Mouse (Mus musculus) frontal cortex, adult 2 months (tissue): Measurements from ENCODE around the gene AI854703. TPM values are rescaled to one million over a fixed set of nuclear protein-coding genes. Genes with fewer than 3 reads are reported as not detected.

Source experiments
- DNase-seq, 2 experiments: peaks; one replicate each; pipeline ENCODE4 v3.0.0; 2022; ENCODE audit warnings: low spot score in 1 of 2; ENCODE audit errors: extremely low spot score in 1 of 2
- polyA plus RNA-seq: library from polyadenylated mRNA; depleted of rRNA; stranded (reverse); fragments of >200 nt; gene quantifications from 2 replicates; pipeline ENCODE4 v1.2.3, GENCODE M21; 2012; rRNA removed

The AI854703 gene
- polyA plus RNA-seq: 22.3 and 22.7 TPM in 2 replicates

DNA sequence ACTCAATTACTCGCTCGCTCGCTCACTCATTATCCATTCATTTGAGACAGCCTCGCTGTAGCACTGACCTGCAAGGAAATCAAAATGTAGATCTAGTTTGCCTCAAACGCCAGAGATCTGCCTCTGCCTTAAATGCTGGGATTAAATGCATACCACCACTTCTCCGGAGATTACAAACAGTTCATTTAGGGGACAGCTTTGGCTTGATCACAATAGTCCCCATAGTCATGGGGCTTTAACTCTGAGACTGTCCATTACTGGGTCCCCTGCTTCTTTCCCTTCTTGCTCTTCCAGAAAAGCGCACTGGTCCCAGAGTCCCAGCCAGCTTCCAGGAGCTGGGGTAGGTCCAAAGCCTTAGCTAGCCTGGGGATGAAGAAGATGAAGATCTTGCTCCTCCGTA lies at the start of gene AI854703:
Gene AI854703 (plus strand): TSS at position 301 of the 400 bp plus-strand sequence.
- no peak for DNase-seq

DNA sequence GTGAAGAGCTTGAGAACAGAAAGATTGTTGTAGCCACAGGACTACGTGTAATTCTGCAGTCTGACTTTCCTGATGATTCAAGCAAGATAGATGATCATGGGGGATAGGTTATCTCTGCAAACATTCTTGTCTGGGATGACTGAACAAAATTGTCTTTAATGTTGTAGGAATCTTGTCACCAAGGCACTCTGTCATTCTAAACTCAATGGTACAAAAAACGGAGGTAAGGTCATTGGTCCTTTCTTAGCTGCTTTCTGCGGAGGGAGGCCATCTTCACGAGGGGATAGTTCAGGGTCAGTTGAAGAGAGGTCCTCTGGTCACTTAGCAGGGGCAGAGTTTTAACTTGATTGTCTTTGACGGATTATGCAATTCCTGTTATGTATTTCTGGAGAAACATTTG lies 47.8 kb upstream of the AI854703 start:
- DNase-seq: no peak

- DNase-seq: no peak
These were observed 47.3 kb upstream of the AI854703 start for GRCm38 (mm10) chr6:48579215-48579648.

GRCm38 (mm10) chr6:48581257-48581656 lies 45.3 kb upstream of the AI854703 start:
- no peak for DNase-seq

DNA sequence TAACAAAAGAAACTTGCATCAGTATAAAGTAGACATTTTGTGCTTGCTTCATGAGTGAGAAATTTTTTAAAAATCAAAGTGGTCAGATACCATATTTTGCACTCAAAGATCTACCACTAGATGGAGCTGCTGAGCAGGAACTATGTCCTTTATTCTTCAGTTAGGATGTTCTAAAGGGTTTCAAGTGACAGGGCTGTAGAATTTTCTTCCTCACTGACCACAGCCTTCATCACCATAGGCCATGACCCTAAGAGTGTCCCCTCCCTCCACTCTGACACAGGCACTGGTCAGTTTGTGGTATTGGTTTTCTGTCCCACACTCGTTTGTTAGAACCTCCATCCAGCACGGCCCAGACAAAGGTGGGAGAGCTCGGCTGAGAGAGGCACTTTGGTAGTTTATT lies 44.5 kb upstream of the AI854703 start:
- peak in 1 of 2 experiments; percentile 88 for DNase-seq

DNA sequence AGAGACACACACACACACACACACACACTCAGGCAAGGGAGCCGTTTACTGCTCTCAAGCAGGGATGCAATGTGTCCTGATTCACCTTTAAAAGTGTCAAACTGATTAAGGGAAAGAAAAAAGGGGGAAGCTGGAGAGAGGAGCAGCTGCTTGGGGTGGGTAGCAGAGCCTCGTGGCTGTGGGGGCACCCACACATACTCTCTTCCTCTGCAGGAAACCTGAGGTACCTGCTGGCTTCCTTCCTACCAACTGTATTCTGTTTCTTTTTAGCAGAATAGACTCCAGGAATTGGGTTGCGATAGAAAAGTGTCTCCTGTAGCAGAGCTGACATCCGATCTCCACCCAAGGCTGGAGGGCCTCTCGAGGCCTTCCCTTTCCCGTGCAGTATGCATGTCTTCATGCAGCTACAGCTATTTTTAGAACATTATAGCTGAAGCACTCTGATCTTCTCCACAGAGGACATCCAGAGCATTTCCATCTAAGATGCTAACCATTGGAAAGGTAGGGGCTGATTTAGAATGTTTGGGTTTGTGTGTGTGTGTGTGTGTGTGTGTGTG lies 37.3 kb upstream of the AI854703 start, which contains the start of gene Gm45021:
Gene Gm45021 (plus strand): TSS at position 417 of the 557 bp plus-strand sequence.
- no peak for DNase-seq

DNA sequence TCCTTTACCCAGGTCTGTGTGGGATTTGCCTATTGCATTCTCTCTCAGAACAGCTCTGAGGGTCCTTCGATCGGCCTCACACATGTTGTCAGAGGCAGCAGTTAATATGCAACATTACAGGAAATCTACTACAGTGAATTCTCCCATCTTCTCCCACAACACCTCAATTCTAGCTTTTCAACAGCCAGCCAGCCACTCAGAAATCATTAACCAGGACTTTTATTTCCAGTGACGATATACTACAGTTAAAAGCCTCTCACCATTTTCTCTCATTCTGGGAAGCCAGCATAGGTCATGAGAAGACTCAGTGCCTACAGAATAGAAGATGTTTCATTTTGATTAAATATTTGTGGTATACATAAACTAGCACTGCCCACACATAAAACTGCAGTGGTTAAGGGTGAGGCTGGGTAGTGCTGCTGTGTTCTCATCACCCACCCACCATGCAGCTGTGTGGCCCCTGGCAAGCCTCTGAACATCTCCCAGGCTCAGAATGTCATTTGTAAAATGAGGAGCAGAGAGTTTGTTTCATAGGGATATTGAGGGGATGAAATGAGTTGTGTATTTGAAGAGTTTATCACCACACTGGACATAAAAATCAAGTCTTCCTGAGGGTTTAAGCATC lies 35.2 kb upstream of the AI854703 start:
- no peak for DNase-seq

DNA sequence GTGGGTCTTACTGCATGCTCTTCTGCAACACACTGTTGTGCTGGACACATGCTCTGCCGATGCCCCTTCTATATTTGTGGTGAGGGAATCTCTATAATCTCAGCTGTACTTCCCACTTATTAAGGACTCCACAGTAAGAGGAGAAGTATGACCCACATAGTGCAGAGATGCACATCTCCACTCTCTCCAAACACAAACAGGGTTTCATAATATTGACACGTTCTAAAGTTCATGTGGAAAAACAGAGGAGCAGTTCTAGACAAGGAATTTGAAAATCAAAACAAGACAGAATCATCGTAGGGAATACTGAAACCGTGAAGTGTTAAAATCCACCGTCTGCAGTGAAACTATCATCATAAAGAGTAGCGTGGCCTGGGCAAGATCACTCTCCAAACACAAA lies 34.7 kb upstream of the AI854703 start:
- DNase-seq: no peak

DNA sequence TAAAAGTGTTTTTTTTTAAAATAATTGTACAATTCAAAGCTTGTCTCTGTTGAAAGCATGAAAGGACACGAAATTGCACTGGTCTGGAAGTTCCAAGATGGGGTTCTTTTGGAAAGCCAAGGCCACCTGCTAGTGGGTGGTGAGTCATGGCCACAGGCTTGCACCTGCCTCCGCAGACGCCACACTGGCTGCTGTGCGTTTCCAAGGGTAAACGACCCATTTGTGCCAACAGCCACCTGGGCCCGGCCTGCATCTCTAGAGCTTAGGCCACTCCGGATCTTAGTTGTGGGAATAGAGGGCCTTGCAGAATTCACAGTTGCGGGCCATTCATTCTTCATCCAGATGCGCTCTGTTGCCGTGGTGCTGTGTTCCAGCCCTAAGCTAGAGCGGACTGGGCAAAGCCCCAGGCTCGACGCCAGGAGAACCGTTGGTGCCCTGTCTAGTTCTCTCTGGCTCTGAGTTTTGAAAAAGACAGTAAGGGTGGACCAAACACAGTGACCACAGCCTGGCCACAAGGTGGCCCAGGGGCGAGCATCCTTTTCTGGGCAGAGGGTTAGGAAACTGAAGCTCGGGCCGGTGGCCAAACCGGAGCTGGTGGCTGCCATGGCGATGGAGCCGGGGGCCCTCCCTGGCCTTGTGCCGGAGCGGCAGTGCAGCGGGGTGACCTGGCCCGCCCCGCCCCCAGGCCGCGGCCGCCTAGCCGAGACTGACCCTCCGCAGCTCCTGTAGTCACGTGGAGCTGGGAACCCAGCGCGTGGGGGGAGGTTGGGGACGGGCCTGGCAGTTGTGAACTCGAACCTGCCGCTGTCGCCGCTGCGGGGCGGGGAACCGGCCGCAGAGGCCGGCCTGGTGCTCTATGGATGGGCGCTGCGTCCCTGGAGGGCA lies 33.2 kb upstream of the AI854703 start, which contains the start of the genes Repin1 and Gm44965:
Gene Repin1 (plus strand): TSS at position 726 of the 885 bp plus-strand sequence.
Gene Gm44965 (plus strand): TSS at position 784 of the 885 bp plus-strand sequence.
- peak; percentile 79 to 92 for DNase-seq

DNA sequence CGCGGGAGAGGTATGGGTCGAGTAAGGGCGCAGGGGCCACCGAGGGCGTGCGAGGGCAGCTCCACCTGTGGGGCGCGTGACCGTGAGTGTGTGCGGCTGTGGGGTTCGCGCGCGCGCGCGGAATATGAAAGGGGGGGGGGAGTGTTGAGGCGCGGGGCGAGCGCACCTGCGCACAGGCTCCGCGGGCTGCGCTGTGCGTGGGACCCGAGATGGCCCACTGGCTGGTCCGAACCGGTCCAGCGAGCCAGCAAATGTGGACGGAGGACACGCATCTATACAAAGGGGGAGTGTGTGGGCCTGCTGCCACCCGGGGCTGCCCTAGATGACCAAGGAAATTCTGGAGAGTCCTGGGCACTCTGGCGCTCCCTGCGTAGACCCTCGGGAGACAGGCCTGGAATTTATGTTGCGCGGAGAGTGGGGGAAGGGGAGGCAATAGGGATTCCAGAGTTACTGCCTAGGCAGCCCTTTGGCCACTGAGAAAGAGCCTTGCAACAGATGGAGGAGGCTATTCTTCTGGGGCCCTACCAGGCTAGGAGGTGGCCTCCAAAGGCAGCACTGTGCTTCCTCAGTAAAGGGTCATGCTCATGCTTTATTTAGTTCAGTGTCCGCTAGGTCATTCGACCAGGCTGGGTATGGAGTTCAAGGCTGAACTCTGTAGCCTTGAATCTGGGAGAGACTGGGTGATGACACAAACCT lies 32.4 kb upstream of the AI854703 start:
- peak in 1 of 2 experiments; percentile 61 for DNase-seq

- peak in 1 of 2 experiments; percentile 60 for DNase-seq
These were observed 31.3 kb upstream of the AI854703 start for GRCm38 (mm10) chr6:48595278-48595677.

DNA sequence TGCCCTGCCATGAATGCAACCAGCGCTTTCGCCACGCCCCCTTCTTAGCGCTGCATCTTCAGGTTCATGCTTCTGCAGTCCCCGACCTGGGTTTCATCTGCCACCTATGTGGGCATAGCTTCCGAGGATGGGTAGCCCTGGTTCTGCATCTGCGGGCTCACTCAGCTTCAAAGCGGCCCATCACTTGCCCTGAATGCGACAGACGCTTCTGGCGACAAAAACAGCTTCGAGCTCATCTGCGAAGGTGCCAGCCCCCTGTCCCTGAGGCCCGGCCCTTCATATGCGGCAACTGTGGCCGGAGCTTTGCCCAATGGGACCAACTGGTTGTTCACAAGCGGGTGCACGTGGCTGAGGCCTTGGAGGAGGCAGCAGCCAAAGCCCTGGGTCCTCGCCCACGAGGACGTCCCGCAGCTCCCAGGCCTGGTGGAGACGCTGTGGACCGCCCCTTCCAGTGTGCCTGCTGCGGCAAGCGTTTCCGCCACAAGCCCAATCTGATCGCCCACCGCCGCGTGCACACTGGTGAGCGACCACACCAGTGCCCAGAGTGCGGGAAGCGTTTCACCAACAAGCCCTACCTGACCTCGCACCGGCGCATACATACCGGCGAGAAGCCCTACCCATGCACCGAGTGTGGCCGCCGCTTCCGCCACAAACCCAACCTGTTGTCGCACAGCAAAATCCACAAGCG lies 29.9 kb upstream of the AI854703 start:
- DNase-seq: no peak

- DNase-seq: no peak
These were observed 29.3 kb upstream of the AI854703 start for GRCm38 (mm10) chr6:48597233-48597625.

- DNase-seq: no peak
These were observed 26.0 kb upstream of the AI854703 start for GRCm38 (mm10) chr6:48600594-48600993.

- peak; percentile 92 to 97 for DNase-seq
These were observed 25.1 kb upstream of the AI854703 start, which contains the start of gene Zfp775 for GRCm38 (mm10) chr6:48601271-48602079. Gene Zfp775, plus strand, starts transcription at chr6:48602063.

- peak in 1 of 2 experiments; percentile 56 for DNase-seq
These were observed 24.4 kb upstream of the AI854703 start for GRCm38 (mm10) chr6:48602080-48602741.

DNA sequence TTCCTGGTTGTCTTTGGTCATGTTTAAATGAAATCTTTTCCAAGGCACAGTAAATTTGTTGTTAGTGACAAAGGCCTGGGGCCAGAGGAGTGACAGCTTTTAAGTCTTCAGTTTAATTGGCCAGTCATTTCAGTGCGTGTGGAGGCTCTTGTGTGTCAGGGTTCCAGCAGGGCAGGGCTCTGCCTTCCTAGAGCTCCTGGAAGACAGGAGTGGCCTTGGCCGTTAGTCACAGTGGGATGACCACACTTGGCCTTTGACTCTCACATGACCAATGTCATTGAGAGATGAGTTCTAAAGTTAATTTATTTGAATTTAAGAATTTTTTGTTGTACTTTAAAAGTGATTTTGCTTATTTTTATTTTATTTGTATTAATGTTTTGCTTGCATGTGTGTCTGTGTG lies 18.4 kb upstream of the AI854703 start:
- no peak for DNase-seq

DNA sequence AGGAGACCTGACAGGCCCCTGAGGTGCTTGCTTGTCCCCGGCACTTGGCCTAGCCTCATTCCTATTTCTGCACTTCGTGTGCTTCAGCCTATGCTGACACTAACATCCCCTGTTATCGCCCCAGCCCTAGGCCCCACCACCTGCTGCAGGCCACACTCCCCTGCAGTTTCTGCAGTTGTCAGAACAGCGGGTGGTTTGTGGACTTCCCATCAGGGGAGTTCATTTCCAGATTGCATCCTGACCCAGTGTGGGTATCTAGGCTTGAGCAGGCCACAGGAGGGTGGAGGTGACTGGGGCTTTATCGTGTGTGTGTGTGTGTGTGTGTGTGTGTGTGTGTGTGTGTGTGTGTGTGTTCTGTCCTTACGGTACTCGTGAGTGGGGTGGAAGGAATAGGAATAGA lies 17.1 kb upstream of the AI854703 start:
- no peak for DNase-seq

- no peak for DNase-seq
These were observed 15.9 kb upstream of the AI854703 start for GRCm38 (mm10) chr6:48610657-48611056.
